Mouse (Mus musculus) brain, embryonic 14.5 days (tissue): ENCODE measurements around the gene Mcfd2.

Source experiments
- CTCF ChIP-seq: fragments of 200-500 bp; IDR thresholded peaks from 2 replicates; pipeline ENCODE4 v1.5.1; 2012; ENCODE audit warnings: inconsistent platforms, mild to moderate bottlenecking, moderate library complexity, borderline replicate concordance; ENCODE audit not compliant: insufficient read depth, insufficient read length; ENCODE audit errors: extremely low read depth
- POLR2A ChIP-seq: fragments of 200-500 bp; IDR thresholded peaks from 2 replicates; pipeline ENCODE4 v1.6.1; 2012; ENCODE audit warnings: mild to moderate bottlenecking, inconsistent platforms, borderline replicate concordance; ENCODE audit not compliant: poor library complexity, insufficient read depth, insufficient read length, severe bottlenecking; ENCODE audit errors: extremely low read depth

GRCm38 (mm10) chr17:87298944-87299343 is 33.2 kb upstream of the Mcfd2 start:
- no peak for TF ChIP-seq CTCF
- no peak for TF ChIP-seq POLR2A
